Mouse (Mus musculus): ENCODE data around the gene Muc16.

Gene Muc16

DNA sequence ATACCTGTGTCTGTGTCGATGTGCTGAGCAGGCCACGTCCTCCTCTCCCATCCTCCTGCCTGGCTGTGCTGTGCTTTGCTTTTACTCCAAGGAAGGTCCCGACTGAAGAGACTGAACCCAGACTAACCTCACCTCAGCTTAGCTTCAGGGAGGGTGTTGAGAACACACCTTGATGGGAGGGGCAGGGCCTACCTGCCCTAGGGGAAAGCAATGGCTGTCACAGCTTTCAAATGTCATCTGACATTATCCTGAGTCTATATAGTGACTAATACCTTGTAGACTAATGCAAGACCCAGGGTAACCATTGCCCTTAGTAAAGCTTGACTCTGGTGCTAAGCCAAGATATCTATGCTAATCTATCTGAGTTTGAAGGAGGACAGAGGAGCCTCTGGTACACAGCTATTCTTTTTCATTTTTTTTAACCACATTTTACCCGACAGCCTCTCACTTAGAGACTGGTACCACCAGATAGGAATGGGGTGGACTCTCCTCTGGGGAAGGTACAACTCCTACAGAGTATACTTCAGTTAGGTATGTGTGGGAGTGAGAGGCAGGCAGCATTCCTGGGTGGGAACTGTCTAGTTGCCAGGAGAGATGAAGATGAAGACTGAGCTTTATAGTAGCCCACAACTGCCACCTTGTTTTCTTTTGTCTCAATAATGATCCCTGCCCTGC lies at the start of gene Muc16:
Gene Muc16, minus strand, starts transcription at position 51 of the 675 bp plus-strand sequence.
- no peak for DNase-seq (ENCODE audit: low spot score in 2 of 2)

GRCm38 (mm10) chr9:18722712-18723099 lies 48.4 kb upstream of the Muc16 start:
- DNase-seq (ENCODE audit: low spot score in 2 of 2), result no peak

DNA sequence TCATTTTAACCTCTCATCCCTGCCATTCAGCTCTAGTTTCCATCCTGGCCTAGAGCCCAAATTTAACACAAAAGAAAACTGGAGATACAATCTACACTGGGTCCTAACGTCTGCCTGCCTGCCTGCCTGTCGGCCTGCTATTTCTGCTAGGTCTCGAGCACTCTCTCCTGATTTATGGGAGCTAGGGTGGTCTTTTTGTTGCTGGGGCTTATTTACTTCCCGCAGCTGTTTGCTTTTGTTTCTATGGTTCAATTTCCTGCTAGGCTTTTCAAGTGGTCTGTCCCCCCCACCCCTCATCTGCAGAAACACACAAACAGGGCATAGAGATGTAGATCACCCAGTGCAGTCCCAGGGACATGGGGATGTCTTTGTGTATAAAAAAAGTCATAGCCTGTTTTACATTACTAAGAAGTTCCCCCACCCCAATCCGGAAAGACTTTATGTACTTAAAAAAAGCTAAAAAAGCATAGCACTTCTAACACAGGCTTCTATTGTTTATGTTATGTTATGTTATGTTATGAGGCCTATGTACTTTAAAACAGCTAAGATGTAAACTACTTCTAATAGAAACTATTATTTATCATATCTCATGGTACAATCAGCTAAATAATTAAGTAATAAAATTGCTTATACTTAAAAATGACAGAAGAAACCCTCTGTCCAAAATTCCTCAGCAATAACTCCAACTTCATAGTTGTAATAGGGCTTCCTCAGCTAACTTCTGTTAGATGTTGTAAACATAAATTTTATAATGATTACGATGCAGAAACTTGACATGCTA lies 47.8 kb upstream of the Muc16 start:
- no peak for DNase-seq (ENCODE audit: low spot score in 2 of 2)

GRCm38 (mm10) chr9:18721011-18721410 lies 46.7 kb upstream of the Muc16 start:
- no peak for DNase-seq (ENCODE audit: low spot score in 2 of 2)

DNA sequence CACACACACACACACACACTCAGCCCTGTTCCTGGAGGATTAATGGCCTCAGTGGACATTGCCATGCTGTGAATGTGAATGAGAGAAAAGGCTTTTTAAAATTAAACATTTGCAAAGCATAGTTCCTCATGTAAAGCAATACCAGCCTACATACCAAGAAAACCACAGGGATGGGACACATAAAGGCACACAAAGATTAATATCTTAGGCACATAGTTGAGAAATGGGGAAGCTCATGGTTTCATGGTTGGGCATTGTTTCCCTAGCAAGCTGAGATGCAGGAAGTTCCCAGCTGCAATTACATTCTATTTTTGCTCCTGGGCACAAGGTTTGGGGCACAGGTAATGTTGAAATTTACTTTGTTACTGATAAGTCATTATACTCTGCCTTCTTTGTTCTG lies 31.3 kb upstream of the Muc16 start:
- DNase-seq (ENCODE audit: low spot score in 2 of 2), result no peak

DNA sequence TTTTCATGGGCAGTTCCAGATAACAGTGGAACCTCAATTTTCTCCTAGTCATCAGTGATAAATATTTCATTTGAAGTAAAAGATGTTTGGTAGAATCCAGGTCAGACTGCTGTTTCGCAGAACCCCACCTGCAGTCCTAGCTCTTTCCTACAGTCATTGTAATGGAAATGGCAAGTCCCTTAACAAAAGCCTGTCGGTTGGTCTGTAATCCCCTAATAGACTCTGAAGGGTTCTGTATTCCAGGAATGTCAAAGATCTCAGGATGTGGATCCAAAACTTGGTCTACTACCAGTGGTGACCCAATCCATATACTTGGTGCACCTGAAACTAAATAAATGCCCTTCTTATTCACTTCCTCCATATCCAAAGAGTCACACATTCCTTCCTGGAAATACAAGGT lies 76.0 kb downstream of the Muc16 start:
- DNase-seq (ENCODE audit: low spot score in 2 of 2), result no peak

DNA sequence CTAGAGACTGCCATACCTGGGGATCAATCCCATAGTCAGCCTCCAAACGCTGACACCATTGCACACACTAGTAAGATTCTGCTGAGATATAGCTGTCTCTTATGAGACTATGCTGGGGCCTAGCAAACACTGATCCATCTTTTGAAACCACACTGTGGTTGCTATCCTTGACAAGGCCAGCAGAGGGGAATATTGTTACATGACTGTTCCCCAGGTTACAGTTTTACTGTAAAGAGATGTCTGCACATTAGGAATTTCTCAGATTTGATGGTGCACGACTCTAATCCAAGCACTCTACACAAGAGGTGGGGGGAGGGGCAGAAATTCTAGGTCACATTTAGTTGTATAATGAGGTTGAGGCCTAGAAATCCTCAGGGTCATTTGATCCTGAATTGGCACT lies 166.2 kb downstream of the Muc16 start:
- no peak for DNase-seq (ENCODE audit: low spot score in 2 of 2)

DNA sequence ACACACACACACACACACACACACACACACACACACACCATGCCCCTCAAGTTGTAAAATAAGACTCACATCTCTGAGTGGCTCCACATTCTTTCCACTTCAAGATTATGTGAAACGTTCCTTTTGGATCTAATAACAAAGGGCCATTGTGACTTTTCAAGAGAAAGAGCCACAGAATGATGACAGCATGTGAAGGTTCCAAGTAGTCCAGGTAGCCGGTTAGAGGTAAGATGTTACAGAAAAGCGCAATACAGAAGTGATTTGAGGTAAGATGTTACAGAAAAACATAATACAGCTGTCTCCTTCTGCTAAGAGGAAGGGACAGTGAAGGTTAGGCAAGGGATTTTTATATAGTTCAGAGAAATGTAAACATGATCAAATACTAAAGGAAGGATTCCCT lies 196.2 kb downstream of the Muc16 start, which contains the start of the genes Zfp558 and Mbd3l1:
Gene Zfp558, minus strand, starts transcription at position 101 of the 400 bp plus-strand sequence.
Gene Mbd3l1, plus strand, starts transcription at position 192 of the 400 bp plus-strand sequence.
- no peak for DNase-seq (ENCODE audit: low spot score in 2 of 2)

- peak; percentile 49 to 53 for DNase-seq (ENCODE audit: low spot score in 2 of 2)
These were observed 200.8 kb downstream of the Muc16 start for GRCm38 (mm10) chr9:18473324-18474128.

- DNase-seq (ENCODE audit: low spot score in 2 of 2), result no peak
These were observed 206.3 kb downstream of the Muc16 start for GRCm38 (mm10) chr9:18468005-18468404.

DNA sequence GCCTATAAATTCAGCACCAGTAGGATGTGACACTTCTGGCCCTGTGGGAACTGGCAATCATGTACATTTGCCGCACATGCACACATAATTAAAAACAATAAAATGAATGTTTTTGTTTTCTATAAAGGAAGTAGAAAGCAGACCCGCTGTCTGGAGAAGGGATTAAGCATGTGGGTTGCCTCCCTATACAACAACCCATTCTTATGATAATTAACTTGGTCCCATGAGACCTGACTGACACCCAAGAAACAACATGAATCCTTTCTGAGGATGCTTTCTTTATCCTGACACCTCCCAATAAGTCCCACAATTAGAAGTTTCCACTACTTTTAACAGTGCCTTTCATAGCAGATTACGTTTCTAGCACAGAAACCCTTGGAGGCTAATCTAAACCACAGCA lies 207.0 kb downstream of the Muc16 start:
- DNase-seq (ENCODE audit: low spot score in 2 of 2), result no peak

DNA sequence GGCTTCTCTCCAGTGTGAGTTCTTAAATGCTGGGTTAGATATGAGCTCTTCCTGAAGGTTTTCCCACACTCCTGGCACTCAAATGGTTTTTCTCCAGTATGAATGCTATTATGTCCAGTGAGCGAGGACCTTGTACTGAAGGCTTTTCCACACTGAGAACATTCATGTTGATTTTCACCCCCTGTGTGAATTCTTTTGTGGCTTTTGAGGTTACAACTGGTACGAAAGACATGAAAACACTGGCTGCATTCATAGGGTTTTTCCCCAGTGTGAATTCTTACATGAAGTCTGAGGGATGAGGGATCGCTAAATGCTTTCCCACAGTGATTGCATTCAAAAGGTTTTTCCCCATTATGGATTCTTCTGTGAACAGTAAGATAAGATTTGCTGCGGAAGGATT lies 217.8 kb downstream of the Muc16 start:
- DNase-seq (ENCODE audit: low spot score in 2 of 2), result no peak

All from heart, adult 9 months (tissue).